Mouse (Mus musculus): Measurements from ENCODE around the gene Dhh. TPM values are rescaled to one million over a fixed set of nuclear protein-coding genes. Genes with fewer than 3 reads are reported as not detected.

The Dhh gene
- polyA plus RNA-seq (2014; fragmentation: Nextera tagmentation; extraction: Ambion mirVana) = 0.76 and 1.3 TPM in 2 replicates

DNA sequence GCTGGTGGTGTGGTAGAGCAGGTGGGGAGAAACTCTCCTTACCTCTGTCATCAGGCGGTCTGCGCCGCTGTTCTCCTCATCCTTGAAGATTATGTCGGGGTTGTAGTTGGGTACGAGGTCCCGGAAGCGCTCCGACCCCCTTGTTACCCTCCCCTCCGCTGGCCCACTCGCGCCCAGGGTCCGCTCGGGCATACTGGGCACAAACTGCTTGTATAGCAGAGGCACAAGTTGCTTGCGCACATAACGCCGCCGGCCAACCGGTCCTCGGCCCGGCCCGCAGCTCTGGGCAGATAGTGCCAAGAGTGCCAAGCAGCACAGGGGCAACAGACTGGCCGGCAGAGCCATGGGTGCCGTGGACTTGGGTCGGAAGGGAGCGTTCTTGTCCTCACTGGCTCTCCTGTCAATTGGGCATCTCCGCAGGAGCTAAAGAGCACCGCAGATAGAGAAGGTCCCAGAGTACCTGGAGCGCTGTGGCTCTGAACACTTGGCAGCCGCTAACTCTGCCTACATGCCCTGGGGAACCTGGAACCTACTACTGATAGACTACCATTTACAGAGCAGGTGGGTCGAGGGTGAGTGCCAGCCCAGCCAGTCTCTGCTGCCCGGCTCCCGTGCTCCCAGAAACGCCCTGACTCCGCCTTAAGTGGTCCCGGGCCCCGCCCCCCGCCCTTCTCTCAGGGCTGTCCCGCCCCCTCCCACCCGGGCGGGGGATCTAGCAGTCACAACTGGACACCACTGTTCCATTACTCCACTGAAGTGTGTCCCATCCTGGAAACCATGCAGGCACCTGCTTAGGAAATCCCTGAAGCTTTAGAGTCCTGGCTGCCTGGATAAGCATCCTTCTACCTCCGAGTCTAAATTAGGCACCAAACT lies at the start of gene Dhh:
TSS of gene Dhh (minus strand) at position 613 of the 873 bp plus-strand sequence.
- Histone ChIP-seq H3K9ac (replicated peaks; ENCODE audit: low read length) (no peak within 1 kb of the TSS), H3K36me3 (replicated peaks; ENCODE audit: control insufficient read depth, insufficient read depth, low read depth, low read length) (no peaks in the 10 kb centered on the region), H3K9me3 (replicated peaks; ENCODE audit: control insufficient read depth, low read length) (no peaks in the 10 kb centered on the region), H3K4me1 (ENCODE audit: control insufficient read depth, insufficient read depth, low read length) (peaks cover 21% of the 10 kb centered on the region), H3K27ac (replicated peaks; ENCODE audit: low read depth, low read length) (no peak within 1 kb of the TSS), H3K4me2 (ENCODE audit: low read depth, low read length) (peak within 1 kb of the TSS; percentile 35), H3K27me3 (ENCODE audit: control insufficient read depth, insufficient read depth, low read length) (peaks cover 57% of the 10 kb centered on the region), H3K4me3 (ENCODE audit: low read depth, low read length) (peak within 1 kb of the TSS; percentile 3)
- under 1% methylated on average over 41 of the region's 41 CpGs for WGBS
- ATAC-seq (replicated peaks; ENCODE audit: insufficient number of reproducible peaks, low FRiP score, low TSS enrichment, low read depth) (no peak), DNase-seq (ENCODE audit: low spot score) (peak; percentile 52)

DNA sequence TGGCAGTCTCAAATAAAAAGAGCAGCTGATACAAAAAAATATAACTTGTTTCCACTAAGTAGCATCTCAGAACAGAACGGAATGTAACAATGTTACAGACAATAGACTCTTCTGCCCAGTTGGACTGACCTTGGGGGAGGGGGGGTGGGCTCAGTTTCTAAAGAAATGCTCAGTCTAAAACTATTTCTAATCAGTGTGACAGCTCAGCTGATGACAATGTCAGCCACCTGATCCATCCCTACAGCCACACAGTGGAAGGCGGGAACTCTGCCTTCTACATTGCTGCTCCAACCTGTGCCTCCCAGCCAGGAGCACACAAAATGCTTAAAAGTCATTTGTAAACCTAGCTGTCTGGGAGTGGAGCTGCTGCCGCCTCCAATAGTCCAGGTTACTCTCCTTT lies 49.5 kb upstream of the Dhh start:
- Histone ChIP-seq H3K4me3 (ENCODE audit: low read depth, low read length) (no peak overlapping the region), H3K36me3 (replicated peaks; ENCODE audit: control insufficient read depth, insufficient read depth, low read depth, low read length) (no peaks in the 10 kb centered on the region; the same call in 1 of the 2 replicates), H3K9me3 (replicated peaks; ENCODE audit: control insufficient read depth, low read length) (no peaks in the 10 kb centered on the region), H3K27ac (replicated peaks; ENCODE audit: low read depth, low read length) (no peak overlapping the region), H3K4me1 (ENCODE audit: control insufficient read depth, insufficient read depth, low read length) (no peaks in the 10 kb centered on the region), H3K27me3 (ENCODE audit: control insufficient read depth, insufficient read depth, low read length) (no peaks in the 10 kb centered on the region), H3K4me2 (ENCODE audit: low read depth, low read length) (no peak overlapping the region), H3K9ac (replicated peaks; ENCODE audit: low read length) (no peak overlapping the region)
- 54% methylated on average over 3 of the region's 3 CpGs for WGBS
- no peak for DNase-seq (ENCODE audit: low spot score)
- ATAC-seq (replicated peaks; ENCODE audit: insufficient number of reproducible peaks, low FRiP score, low TSS enrichment, low read depth) = no peak

DNA sequence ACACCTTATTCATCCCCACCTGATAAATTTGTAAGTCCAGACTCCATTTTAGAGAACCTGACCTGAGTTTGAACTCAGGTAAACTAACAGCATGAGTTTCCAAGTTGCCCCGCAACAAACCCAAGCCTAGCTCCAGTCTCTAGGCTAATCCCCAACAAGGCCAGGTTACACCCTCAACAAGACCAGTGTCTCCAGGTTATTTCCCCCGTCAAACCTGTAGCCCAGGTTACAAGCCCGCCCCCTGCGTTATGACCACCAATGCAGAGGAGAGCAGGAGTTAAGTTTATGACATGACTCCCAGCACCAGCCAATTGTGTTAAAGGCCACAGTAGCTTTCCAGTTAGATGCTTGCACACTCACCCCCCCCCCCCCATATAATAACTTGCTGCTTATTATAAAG lies 44.8 kb upstream of the Dhh start:
- WGBS = 62% methylated on average over 4 of the region's 4 CpGs

GRCm38 (mm10) chr15:98942081-98942480 lies 43.7 kb upstream of the Dhh start:
- Histone ChIP-seq H3K4me3 (ENCODE audit: low read depth, low read length) (no peak overlapping the region), H3K27me3 (ENCODE audit: control insufficient read depth, insufficient read depth, low read length) (no peaks in the 10 kb centered on the region), H3K9ac (replicated peaks; ENCODE audit: low read length) (no peak overlapping the region), H3K27ac (replicated peaks; ENCODE audit: low read depth, low read length) (no peak overlapping the region), H3K4me2 (ENCODE audit: low read depth, low read length) (no peak overlapping the region), H3K9me3 (replicated peaks; ENCODE audit: control insufficient read depth, low read length) (no peaks in the 10 kb centered on the region), H3K4me1 (ENCODE audit: control insufficient read depth, insufficient read depth, low read length) (no peaks in the 10 kb centered on the region), H3K36me3 (replicated peaks; ENCODE audit: control insufficient read depth, insufficient read depth, low read depth, low read length) (no peaks in the 10 kb centered on the region)
- ATAC-seq (replicated peaks; ENCODE audit: insufficient number of reproducible peaks, low FRiP score, low TSS enrichment, low read depth) (no peak), DNase-seq (ENCODE audit: low spot score) (no peak)
- WGBS = 84% methylated on average over 4 of the region's 4 CpGs

More for the DNA sequence above, 44.8 kb upstream of the Dhh start:
- Histone ChIP-seq H3K9ac (replicated peaks; ENCODE audit: low read length) (no peak overlapping the region), H3K4me1 (ENCODE audit: control insufficient read depth, insufficient read depth, low read length) (no peaks in the 10 kb centered on the region), H3K27ac (replicated peaks; ENCODE audit: low read depth, low read length) (no peak overlapping the region), H3K36me3 (replicated peaks; ENCODE audit: control insufficient read depth, insufficient read depth, low read depth, low read length) (no peaks in the 10 kb centered on the region), H3K4me3 (ENCODE audit: low read depth, low read length) (no peak overlapping the region), H3K4me2 (ENCODE audit: low read depth, low read length) (no peak overlapping the region), H3K27me3 (ENCODE audit: control insufficient read depth, insufficient read depth, low read length) (no peaks in the 10 kb centered on the region), H3K9me3 (replicated peaks; ENCODE audit: control insufficient read depth, low read length) (no peaks in the 10 kb centered on the region)
- no peak for ATAC-seq (replicated peaks; ENCODE audit: insufficient number of reproducible peaks, low FRiP score, low TSS enrichment, low read depth)
- DNase-seq (ENCODE audit: low spot score) = no peak

- H3K36me3 ChIP-seq (replicated peaks; ENCODE audit: control insufficient read depth, insufficient read depth, low read depth, low read length) = no peaks in the 10 kb centered on the region
- no peaks in the 10 kb centered on the region for H3K9me3 ChIP-seq (replicated peaks; ENCODE audit: control insufficient read depth, low read length)
- no peaks in the 10 kb centered on the region for H3K4me1 ChIP-seq (ENCODE audit: control insufficient read depth, insufficient read depth, low read length)
- H3K9ac ChIP-seq (replicated peaks; ENCODE audit: low read length) = no peak overlapping the region
- ATAC-seq (replicated peaks; ENCODE audit: insufficient number of reproducible peaks, low FRiP score, low TSS enrichment, low read depth) (no peak), DNase-seq (ENCODE audit: low spot score) (no peak)
- H3K27ac ChIP-seq (replicated peaks; ENCODE audit: low read depth, low read length) = no peak overlapping the region
- 72% methylated on average over 2 of the region's 2 CpGs for WGBS
- H3K4me2 ChIP-seq (ENCODE audit: low read depth, low read length) = no peak overlapping the region
- H3K4me3 ChIP-seq (ENCODE audit: low read depth, low read length) = no peak overlapping the region
- no peaks in the 10 kb centered on the region for H3K27me3 ChIP-seq (ENCODE audit: control insufficient read depth, insufficient read depth, low read length)
Measured at GRCm38 (mm10) chr15:98941539-98941938, 43.2 kb upstream of the Dhh start.

DNA sequence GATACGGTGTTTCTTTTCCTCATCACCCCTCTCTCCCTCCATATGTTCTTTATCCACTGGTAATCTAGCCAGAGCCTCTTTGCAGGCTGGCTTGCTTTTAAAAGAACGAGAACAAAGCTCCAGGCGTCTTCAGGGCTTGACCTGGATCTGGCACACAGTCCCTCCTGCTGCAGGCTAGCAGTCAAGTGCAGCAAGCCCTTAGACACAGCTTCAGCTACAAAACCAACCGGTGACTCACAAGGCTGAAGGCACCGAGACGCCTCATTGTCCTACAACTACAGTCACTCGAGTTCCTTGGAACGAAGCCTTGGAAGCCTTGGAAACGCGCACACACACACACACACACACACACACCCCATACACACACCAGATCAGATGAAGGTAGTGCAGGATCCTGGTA lies 42.5 kb upstream of the Dhh start:
- Histone ChIP-seq H3K9me3 (replicated peaks; ENCODE audit: control insufficient read depth, low read length) (no peaks in the 10 kb centered on the region), H3K9ac (replicated peaks; ENCODE audit: low read length) (no peak overlapping the region), H3K4me1 (ENCODE audit: control insufficient read depth, insufficient read depth, low read length) (no peaks in the 10 kb centered on the region), H3K27ac (replicated peaks; ENCODE audit: low read depth, low read length) (no peak overlapping the region), H3K36me3 (replicated peaks; ENCODE audit: control insufficient read depth, insufficient read depth, low read depth, low read length) (no peaks in the 10 kb centered on the region), H3K27me3 (ENCODE audit: control insufficient read depth, insufficient read depth, low read length) (no peaks in the 10 kb centered on the region), H3K4me3 (ENCODE audit: low read depth, low read length) (no peak overlapping the region), H3K4me2 (ENCODE audit: low read depth, low read length) (no peak overlapping the region)
- ATAC-seq (replicated peaks; ENCODE audit: insufficient number of reproducible peaks, low FRiP score, low TSS enrichment, low read depth) = no peak
- DNase-seq (ENCODE audit: low spot score) = no peak
- WGBS = 70% methylated on average over 10 of the region's 10 CpGs

DNA sequence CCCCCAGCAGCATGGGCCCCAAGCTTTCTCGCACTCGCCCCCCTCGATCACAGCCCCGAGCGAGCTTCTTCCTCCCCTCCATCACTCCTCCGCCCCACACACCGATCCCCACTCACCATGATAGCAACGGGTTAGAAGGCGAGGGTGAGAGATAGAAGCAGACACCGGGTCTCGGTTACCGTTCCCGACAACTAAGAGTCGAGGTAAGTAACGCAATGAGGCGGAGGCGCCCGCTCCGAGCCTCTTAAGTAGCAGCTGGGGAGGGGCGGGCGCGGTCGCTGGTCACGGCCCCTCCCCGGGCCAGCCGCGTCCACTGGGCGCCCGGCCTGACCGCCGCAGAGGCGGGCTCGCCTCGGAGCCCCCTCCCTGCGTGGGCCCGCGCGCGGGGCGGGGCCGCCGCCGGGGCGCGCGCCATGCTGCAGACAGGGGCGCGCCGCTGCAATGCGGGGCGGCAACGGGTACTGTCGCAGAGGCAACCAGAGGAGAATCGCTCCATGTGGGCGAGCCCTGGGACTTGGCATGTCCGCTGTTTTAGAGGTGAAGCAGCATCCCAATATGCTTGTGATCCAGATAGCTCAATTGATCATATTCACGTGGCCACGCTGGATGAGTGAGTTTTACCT lies 36.0 kb upstream of the Dhh start, which contains the start of gene Tuba1b:
TSS of gene Tuba1b (minus strand) at position 349 of the 623 bp plus-strand sequence.
- Histone ChIP-seq H3K27ac (replicated peaks; ENCODE audit: low read depth, low read length) (peak within 1 kb of the TSS; percentile 93), H3K9me3 (replicated peaks; ENCODE audit: control insufficient read depth, low read length) (no peaks in the 10 kb centered on the region), H3K9ac (replicated peaks; ENCODE audit: low read length) (peak within 1 kb of the TSS; percentile 93), H3K4me3 (ENCODE audit: low read depth, low read length) (peak within 1 kb of the TSS; percentile 61), H3K4me2 (ENCODE audit: low read depth, low read length) (peak within 1 kb of the TSS; percentile 68), H3K36me3 (replicated peaks; ENCODE audit: control insufficient read depth, insufficient read depth, low read depth, low read length) (no peaks in the 10 kb centered on the region), H3K27me3 (ENCODE audit: control insufficient read depth, insufficient read depth, low read length) (no peaks in the 10 kb centered on the region), H3K4me1 (ENCODE audit: control insufficient read depth, insufficient read depth, low read length) (0 out of 2 replicates have a peak, but pooled peaks cover 3% of the 10 kb centered on the region)
- DNase-seq (ENCODE audit: low spot score) (peak; percentile 97), ATAC-seq (replicated peaks; ENCODE audit: insufficient number of reproducible peaks, low FRiP score, low TSS enrichment, low read depth) (peak; percentile 92)
- WGBS = under 1% methylated on average over 56 of the region's 58 CpGs

GRCm38 (mm10) chr15:98933833-98934216 lies 35.5 kb upstream of the Dhh start:
- H3K4me1 ChIP-seq (ENCODE audit: control insufficient read depth, insufficient read depth, low read length) = 0 out of 2 replicates have a peak, but pooled peaks cover 3% of the 10 kb centered on the region
- peak; percentile 98 for DNase-seq (ENCODE audit: low spot score)
- no peaks in the 10 kb centered on the region for H3K36me3 ChIP-seq (replicated peaks; ENCODE audit: control insufficient read depth, insufficient read depth, low read depth, low read length)
- H3K27ac ChIP-seq (replicated peaks; ENCODE audit: low read depth, low read length) = peak overlapping the region; percentile 93
- peak overlapping the region; percentile 93 for H3K9ac ChIP-seq (replicated peaks; ENCODE audit: low read length)
- 0% methylated on average over 35 of the region's 35 CpGs for WGBS
- H3K27me3 ChIP-seq (ENCODE audit: control insufficient read depth, insufficient read depth, low read length) = no peaks in the 10 kb centered on the region
- peak overlapping the region; percentile 61 for H3K4me3 ChIP-seq (ENCODE audit: low read depth, low read length)
- H3K4me2 ChIP-seq (ENCODE audit: low read depth, low read length) = peak overlapping the region; percentile 61
- H3K9me3 ChIP-seq (replicated peaks; ENCODE audit: control insufficient read depth, low read length) = no peaks in the 10 kb centered on the region
- peak; percentile 72 for ATAC-seq (replicated peaks; ENCODE audit: insufficient number of reproducible peaks, low FRiP score, low TSS enrichment, low read depth)
